Mouse (Mus musculus) monocyte, adult 2 months (primary cell): Measurements from ENCODE around the gene Kif27.
"Not testable (repeated sequence)": the region's sequence is repeated elsewhere in the genome, so short reads cannot be mapped to it uniquely, and the experiment has no call there.

ENCODE experiments used
- DNase-seq, 2 experiments: peaks; one replicate each; pipeline ENCODE4 v3.0.0; 2022; ENCODE audit warnings: low spot score in 2 of 2, low read depth in 1 of 2

Gene Kif27

GRCm38 (mm10) chr13:58365179-58365578 is 6.3 kb upstream of the Kif27 start:
- DNase-seq: not testable (repeated sequence)

- DNase-seq: no peak
Measured at GRCm38 (mm10) chr13:58364353-58365175, 5.6 kb upstream of the Kif27 start.

DNA sequence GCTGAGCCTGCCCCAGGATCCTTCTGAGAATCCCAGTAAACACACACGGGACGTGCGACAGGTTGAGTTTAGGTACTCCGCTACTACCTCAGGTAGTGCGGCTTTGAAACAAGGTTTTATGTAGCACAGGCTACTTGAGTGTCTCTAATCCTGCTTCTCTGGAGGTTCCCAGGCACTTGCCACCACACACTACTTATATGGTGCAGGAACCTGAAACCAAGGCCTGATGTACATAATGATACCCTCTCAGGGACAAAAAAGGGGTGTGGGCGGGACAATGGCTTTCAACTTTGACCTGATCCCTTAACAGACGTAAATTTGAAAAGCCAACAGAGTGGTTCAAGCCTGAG is 357 bp upstream of the Kif27 start:
- no peak for DNase-seq

DNA sequence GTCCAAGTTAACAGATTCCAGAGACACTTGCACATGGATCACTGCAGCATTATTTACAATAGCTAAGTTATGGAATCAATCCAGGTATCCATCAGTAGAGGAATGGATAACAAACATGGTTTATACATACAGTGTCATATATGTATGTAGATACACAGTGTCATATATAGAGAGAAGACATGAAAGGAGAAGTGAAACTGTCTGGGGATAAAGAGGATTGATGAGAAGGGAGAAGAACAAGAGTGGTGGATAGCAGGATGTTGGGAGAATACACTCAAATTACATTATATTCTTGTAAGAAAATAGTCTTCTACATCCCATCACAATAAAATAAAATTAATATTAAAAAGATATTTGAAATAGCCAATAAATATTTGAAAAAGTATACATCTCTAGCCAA is 5.9 kb downstream of the Kif27 start:
- DNase-seq: no peak

GRCm38 (mm10) chr13:58350606-58351005 is 8.3 kb downstream of the Kif27 start:
- no peak for DNase-seq

DNA sequence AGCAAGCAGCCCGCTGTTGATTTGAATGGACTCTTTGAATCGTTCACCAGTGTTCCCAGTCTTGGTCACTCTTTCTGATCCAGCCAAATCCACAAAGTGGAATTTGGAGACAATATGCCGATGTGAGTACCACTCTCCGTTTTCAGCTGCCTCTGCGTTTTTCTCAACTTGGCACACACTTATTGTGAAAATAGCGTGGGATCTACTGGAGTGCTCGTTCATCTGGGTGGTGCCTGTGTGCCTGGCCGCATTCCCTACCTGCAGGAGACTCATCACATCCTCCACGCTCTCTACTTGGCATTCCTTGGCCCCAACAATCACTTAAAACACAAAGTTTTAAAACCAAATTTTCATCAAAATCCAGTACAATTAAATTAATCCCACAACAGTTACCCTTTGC is 14.4 kb downstream of the Kif27 start:
- no peak for DNase-seq

DNA sequence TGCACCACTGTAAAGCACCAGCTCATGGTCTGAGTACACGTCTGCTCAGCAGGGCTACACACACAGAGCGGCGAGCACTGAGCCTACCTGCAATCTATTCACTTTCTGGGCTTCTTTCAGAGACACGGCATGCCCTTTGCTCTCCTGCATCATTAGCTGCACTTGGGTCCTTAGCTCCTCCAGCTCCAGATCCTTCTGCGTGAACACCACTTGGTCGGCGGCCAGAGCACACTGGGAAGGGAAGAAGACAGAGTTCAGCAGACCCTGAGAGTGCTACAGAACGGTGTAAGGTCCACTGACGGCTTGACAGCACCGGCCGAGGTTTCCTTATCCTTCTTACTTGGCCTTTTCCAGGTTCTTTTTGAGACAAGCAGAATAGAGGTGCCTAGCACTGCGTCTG is 21.5 kb downstream of the Kif27 start:
- no peak for DNase-seq

- DNase-seq: no peak
Measured at GRCm38 (mm10) chr13:58334116-58334515, 24.8 kb downstream of the Kif27 start.

- DNase-seq: no peak
Measured at GRCm38 (mm10) chr13:58317768-58318167, 41.2 kb downstream of the Kif27 start.

GRCm38 (mm10) chr13:58314991-58315390 is 43.9 kb downstream of the Kif27 start:
- no peak for DNase-seq

DNA sequence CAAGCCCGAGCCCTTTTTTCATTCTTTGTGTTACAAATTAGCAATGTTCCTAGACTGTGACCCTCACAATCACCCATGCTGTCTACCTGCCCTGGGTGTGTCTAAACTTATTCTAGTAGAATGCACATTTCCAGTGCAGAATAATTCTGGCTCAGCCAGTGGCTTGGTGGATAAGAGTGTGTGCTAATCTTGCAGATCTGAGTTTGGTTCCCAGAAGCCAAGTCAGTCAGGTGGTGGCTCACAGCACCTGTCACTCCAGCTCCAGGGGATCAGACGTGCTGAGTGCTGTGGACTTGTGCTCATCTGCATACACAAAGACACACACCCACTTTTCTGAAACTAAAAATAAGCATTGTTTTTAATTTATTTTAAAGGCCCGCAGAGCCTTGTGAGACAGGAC is 45.2 kb downstream of the Kif27 start:
- no peak for DNase-seq

DNA sequence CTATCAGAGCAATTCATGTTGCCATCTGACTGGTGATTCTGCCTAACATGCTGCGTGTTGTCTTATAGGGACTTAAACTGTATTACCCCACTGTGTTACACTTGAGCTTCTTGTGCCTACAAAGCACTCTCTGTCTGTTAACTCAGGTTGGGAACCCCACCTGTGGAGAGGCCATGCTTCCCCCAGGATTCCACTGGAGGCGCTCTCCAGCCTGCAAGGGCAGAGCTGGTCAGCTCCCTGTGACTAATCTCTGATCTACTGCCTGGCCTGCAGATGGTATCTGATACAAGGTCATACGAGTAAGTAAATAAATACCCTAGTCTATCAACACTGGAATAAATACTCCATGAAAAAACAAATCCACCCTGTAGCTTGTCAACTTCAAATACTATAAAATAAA is 47.6 kb downstream of the Kif27 start:
- DNase-seq: no peak

DNA sequence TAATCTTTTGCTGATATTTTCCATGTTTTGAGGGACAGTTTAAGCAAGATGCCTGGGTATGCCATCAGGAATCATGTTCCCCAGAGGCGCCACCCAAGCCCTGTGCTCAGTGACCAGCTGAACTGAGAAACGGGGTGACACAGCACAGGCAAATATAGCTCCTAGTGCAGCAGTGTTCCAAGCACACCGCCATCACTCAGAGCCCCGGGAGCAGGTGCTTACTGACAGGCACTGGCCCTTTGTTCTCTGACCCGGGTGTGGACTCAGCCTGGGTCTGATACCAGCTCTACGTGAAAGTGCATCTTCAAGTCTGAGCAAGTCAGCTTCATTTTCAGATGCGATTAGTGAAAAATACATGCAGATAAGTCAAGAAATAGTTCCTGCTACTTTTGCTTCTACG is 49.4 kb downstream of the Kif27 start:
- no peak for DNase-seq

DNA sequence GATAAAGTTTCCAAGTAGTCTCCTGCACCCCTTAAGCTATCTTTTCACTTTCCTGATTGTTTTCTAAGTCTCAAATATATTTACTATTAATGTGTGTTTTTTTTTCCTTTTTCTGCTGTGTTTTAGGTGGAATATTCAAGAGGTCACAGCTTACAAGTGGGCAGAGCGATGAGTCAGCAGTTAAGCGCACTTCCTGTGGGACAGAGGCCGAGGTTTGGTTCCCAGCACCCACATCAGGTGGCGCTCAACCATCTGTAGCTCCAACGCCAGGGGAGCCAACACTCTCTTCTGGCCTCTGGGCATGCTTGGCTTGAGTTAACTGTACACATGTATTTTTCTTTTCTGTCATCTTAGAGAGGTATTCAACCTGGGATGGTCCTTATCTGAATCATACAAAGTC is 51.5 kb downstream of the Kif27 start:
- no peak for DNase-seq

- no peak for DNase-seq
Measured at GRCm38 (mm10) chr13:58305230-58305629, 53.7 kb downstream of the Kif27 start.

DNA sequence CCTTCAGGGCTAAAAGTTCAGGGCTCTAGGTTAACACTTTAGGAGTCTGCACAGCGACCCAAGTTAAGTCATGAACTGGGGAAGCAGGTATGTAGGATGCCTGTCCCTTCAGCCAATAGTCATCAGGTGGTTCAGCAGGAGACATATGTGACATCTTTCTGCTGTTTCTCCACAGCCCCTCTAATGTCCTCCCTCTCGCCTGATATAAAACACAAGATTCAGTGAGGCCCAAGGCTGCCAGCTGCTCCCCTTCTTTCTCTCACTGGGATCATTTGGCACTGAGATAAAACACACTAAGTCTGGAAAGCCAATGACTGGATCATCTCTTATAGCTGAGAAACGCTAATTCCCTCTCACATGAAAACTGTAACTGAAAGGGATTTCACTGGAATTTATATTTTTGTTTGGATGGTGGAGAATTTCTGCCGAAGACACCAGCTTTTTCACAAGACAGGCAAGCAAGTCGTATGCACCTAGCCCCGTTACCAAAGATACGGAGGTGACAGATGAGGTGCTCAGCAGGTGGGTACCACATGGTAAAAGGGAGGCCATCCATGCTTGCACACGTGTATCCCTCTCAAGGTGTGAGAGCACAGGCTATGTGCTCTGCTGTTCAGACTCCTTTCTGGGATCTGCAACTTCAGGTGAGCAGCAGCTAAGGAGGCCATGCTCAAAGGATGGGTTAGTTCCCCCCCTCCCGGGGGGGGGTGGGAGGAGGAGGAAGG is 56.3 kb downstream of the Kif27 start:
- DNase-seq: no peak

DNA sequence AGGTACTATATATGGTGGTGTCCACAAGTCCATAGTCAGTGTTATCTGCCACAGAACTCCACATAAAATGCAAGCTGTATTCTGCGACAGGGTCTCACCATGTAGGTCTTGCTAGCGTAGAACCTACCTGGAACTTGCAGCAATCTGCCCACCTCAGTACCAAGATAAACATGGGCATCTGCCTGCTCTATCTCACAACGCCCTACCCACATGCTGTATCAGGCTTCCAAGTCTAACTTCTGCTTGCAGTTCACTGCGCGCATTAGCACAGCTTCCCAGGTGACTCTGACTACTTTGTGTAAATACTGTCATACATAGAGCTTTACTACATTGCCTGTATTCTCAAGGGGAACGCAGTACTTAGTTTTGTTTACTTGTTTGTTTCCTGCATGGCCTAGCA is 57.0 kb downstream of the Kif27 start:
- no peak for DNase-seq

DNA sequence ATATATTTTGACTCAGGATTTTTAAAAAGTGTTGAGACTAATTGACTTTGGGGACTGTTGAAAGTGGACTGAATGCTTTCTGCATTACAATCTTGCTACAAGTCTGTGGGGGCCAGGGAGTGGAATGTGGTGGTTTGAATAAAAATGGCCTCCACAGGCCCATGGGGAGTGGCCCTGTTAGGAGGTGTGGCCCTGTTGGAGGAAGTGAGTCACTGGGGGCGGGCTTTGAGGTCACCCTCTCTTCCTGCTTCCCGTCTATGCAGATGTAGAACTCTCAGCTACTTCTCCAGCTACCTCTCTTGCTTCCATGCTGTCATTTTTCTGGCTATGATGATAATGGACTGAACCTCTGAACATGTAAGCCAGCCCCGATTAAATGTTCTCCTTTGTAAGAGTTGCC is 60.2 kb downstream of the Kif27 start:
- DNase-seq: no peak

GRCm38 (mm10) chr13:58295582-58295981 is 63.3 kb downstream of the Kif27 start:
- DNase-seq: no peak

- no peak for DNase-seq
Measured at GRCm38 (mm10) chr13:58292811-58293210, 66.1 kb downstream of the Kif27 start.

DNA sequence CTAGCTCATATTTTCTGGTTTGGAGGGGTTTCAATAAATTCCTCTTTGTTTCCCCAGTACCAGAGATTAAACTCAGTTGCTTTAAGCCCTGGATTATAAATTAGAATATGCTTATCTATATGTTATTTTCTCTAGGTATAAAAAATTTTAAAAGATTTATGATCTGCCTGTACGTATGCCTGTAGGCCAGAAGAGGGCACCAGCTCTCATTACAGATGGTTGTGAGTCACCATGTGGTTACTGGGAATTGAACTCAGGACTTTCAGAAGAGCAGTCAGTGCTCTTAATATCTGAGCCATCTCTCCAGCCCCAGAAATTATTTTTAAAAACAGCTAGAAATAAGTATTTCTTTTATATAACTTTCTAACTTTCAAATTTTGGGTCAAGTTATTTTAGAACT is 69.6 kb downstream of the Kif27 start:
- DNase-seq: no peak

- DNase-seq: peak in 1 of 2 experiments; percentile 65
Measured at GRCm38 (mm10) chr13:58287822-58288221, 71.1 kb downstream of the Kif27 start.

DNA sequence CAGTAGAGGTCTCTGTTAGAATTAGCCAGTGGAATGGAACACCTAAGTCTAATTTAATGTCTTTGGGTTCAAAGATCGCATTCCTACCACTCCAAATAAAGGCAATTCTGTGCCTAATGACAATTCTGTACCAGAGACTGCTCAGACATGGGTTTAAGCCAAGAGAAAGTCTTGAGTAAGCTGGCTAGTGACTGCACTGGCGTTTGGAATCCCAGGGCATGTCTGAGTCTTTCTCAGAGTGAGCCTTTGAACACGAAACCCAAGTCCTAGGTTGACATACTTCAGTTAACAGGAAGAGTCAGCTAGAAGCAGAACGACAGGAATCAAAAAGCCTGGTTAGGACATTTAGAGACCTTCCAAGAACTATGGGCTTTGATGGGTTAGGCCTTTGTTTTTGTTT is 75.5 kb downstream of the Kif27 start:
- no peak for DNase-seq
